Mouse (Mus musculus) urinary bladder, adult 18-20 months (tissue): ENCODE measurements around the gene Ctdspl.

Experiments used
- DNase-seq, 2 experiments: peaks; one replicate each; pipeline ENCODE4 v3.0.0; 2022; ENCODE audit warnings: low spot score in 2 of 2, mixed read lengths in 2 of 2

Gene Ctdspl

GRCm38 (mm10) chr9:118948486-118948885 lies 22.2 kb downstream of the Ctdspl start:
- DNase-seq: no peak

GRCm38 (mm10) chr9:118949124-118949523 lies 22.9 kb downstream of the Ctdspl start:
- DNase-seq: no peak

- no peak for DNase-seq
Measured at GRCm38 (mm10) chr9:118949654-118950053, 23.4 kb downstream of the Ctdspl start.

- DNase-seq: no peak
Measured at GRCm38 (mm10) chr9:118950061-118950460, 23.8 kb downstream of the Ctdspl start.

GRCm38 (mm10) chr9:118950751-118951150 lies 24.5 kb downstream of the Ctdspl start:
- DNase-seq: no peak

GRCm38 (mm10) chr9:118951381-118951780 lies 25.1 kb downstream of the Ctdspl start:
- DNase-seq: no peak

GRCm38 (mm10) chr9:118952180-118952579 lies 25.9 kb downstream of the Ctdspl start:
- no peak for DNase-seq

- DNase-seq: no peak
Measured at GRCm38 (mm10) chr9:118953465-118954194, 27.4 kb downstream of the Ctdspl start.

- DNase-seq: no peak
Measured at GRCm38 (mm10) chr9:118958802-118959201, 32.5 kb downstream of the Ctdspl start.

- DNase-seq: peak in 1 of 2 experiments; percentile 39
Measured at GRCm38 (mm10) chr9:118960415-118961091, 34.3 kb downstream of the Ctdspl start.

GRCm38 (mm10) chr9:118963149-118963548 lies 36.9 kb downstream of the Ctdspl start:
- DNase-seq: no peak

GRCm38 (mm10) chr9:118964263-118965034 lies 38.2 kb downstream of the Ctdspl start:
- no peak for DNase-seq

GRCm38 (mm10) chr9:118969810-118970209 lies 43.6 kb downstream of the Ctdspl start:
- DNase-seq: no peak

GRCm38 (mm10) chr9:118973028-118973427 lies 46.8 kb downstream of the Ctdspl start:
- no peak for DNase-seq

GRCm38 (mm10) chr9:118973566-118973965 lies 47.3 kb downstream of the Ctdspl start:
- no peak for DNase-seq

GRCm38 (mm10) chr9:118974148-118974547 lies 47.9 kb downstream of the Ctdspl start:
- no peak for DNase-seq

GRCm38 (mm10) chr9:118975211-118975671 lies 49.0 kb downstream of the Ctdspl start:
- peak in 1 of 2 experiments; percentile 20 for DNase-seq

GRCm38 (mm10) chr9:118975758-118976157 lies 49.5 kb downstream of the Ctdspl start:
- no peak for DNase-seq

- no peak for DNase-seq
Measured at GRCm38 (mm10) chr9:118976561-118976960, 50.3 kb downstream of the Ctdspl start.

GRCm38 (mm10) chr9:118977425-118977824 lies 51.2 kb downstream of the Ctdspl start:
- DNase-seq: no peak

GRCm38 (mm10) chr9:118980411-118980823 lies 54.2 kb downstream of the Ctdspl start:
- no peak for DNase-seq
